Mouse (Mus musculus): ENCODE measurements around the gene Elf3.
"Not testable (repeated sequence)": the region's sequence is repeated elsewhere in the genome, so short reads cannot be mapped to it uniquely, and the experiment has no call there.

The Elf3 gene

GRCm38 (mm10) chr1:135237131-135237851, 21.1 kb downstream of the Elf3 start:
- DNase-seq = no peak

DNA sequence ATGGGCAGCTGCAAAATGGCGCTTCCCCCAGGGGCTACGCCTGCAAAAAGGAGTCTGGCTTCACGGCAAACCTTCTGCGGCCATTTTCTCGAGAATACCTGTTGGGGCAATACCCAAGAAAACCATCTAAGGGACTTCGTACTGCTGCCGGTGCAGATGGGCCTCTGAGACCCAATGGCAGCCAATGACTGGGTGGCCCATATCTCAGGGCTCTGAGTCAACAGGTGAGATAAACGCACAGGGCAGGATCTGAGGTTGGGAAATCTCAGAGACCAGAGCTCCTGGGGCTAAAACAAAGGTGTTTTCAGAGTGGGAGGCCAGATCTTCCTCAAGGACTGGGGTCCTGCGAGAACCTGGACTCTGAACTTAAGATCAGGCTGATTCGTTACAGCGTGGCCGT, 23.6 kb downstream of the Elf3 start:
- DNase-seq = no peak

- peak; percentile 46 for DNase-seq
These were observed 24.4 kb downstream of the Elf3 start for GRCm38 (mm10) chr1:135233961-135234360.

- DNase-seq = not testable (repeated sequence)
These were observed 26.5 kb downstream of the Elf3 start for GRCm38 (mm10) chr1:135231878-135232277.

DNA sequence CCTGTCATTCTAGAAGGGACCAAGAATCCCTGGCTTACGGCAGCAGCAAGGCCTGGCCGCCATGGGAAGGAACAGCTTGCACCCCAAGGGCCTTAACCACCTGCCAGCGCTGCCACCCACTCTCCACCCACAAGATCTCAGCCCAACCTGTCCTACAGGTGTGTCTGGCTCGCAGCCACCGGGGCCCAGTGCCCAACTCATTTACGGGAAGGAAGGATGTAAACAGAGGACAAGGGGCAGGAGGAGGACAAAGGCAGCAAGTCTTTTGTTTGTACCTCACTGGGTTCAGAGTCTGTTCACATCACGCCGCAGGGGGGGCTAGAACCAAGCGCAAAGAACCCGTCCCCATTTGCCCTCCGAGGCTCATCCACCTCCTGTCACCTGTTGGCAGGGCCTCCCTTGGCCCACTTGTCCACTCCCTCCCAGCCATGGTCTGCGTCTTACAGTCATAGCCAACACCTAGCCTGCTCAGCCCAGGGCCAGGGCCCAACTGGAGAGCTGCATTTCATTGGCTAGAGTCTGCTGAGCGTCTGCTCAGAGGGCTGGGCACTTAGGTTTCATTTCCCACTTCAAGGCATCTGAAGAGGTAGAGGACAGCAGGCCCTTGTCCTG, 30.9 kb downstream of the Elf3 start:
- peak; percentile 89 for DNase-seq

DNA sequence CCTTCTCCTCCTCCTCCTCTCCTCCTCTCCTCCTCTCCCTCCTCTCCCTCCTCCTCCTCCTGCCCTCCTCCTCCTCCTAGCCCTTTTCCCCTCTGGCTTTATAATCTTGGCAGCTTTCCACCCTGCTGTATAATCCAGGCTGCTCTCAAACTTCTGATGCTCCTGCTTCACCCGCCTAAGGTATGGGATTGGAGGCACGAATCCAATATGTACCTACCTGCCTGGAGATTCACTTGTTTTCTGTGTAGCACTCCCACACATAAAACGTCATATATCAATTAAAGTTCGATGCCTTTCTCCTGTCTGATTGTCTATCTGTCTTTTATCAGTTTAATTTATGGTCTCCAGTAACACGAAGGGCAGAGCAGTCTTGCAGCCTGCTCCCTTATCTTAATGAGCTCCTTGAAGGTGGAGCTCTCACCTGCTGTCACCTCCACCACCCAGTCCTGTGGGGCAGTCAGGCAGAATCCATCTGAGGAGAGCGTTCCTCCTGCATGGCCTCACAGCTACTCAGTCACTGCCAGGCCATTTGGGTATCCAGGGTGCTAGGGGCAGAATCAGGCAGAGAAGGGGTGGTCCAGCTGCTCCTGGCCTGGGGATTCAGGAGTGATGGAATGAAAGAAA, 33.3 kb downstream of the Elf3 start:
- no peak for DNase-seq

DNA sequence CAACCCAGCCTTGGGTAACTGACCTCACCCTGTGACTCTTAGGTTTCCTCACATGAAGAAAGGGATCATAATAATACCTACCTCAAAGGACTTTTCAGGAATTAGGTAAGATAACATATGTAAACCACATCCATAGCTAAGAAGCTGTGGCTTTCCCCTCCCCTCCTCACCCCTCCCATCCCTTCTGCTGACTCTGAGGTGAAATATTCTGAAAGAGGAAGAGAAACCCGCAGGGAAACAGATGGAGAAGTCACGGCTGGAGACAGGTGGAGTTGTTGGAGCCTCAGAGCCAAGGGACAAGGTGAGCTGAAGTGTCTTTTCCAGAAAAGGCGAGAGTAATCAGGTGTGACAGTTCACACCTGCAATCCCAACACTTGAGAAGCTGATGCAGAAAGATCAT, 34.2 kb downstream of the Elf3 start:
- DNase-seq = no peak

- DNase-seq = peak; percentile 32
These were observed 40.6 kb downstream of the Elf3 start for GRCm38 (mm10) chr1:135217607-135218233.

GRCm38 (mm10) chr1:135213772-135214640, 44.4 kb downstream of the Elf3 start:
- DNase-seq = no peak

- no peak for DNase-seq
These were observed 47.9 kb downstream of the Elf3 start for GRCm38 (mm10) chr1:135210421-135210820.

GRCm38 (mm10) chr1:135208716-135209115, 49.7 kb downstream of the Elf3 start:
- DNase-seq = no peak

DNA sequence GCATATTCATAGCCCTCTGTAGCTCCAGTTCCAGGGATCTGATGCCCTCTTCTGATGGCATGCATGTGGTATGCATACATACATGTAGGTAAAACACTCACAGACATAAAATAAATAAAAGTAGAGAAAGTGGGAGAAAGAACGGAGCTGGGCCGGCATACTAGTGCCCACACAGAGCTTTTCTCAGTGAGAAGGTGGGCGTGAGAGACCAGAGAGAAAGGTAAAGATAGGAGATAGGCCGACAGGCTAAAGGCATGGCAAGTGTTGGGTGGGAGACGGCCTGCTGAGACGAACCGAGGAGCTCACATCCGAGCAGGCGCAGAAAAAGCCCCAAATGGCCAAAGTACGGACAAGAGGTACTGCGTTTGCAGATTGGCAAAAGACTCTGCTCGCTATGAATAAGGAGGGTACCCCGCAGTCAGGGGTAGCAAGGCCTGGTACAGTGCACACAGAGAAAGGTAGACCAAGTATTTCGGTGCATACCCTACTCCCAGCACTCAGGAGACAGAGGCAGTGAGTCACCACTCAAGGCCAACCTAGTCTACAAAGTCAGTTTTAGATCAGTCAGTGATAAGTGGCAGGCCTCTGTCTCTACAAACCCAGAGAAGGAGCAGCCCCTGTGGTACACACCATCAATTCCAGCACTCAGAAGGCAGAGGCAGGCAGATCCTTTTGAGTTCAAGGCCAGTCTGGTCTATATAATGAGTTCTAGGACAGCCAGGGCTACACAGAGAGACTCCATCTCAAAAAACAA, 51.6 kb downstream of the Elf3 start:
- DNase-seq = no peak

DNA sequence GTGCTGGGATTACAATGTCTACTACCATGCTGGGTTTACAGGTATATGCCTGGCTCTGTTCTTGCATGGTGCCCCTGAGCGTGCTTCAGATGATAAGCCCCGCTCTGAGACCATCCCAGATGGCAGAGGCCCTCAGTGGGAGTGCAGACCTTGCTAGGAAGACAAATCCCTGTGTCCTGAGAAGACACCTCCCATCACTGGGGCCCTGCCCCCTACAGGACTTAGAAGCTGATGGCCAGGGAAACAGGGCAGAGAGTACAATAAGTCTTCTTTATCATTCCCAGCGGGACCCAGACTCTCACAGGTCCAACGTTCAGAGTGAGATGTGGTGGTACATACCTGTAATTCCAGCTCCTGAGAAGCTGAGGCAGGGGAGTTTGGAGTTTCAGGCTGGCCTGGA, 53.1 kb downstream of the Elf3 start:
- no peak for DNase-seq

DNA sequence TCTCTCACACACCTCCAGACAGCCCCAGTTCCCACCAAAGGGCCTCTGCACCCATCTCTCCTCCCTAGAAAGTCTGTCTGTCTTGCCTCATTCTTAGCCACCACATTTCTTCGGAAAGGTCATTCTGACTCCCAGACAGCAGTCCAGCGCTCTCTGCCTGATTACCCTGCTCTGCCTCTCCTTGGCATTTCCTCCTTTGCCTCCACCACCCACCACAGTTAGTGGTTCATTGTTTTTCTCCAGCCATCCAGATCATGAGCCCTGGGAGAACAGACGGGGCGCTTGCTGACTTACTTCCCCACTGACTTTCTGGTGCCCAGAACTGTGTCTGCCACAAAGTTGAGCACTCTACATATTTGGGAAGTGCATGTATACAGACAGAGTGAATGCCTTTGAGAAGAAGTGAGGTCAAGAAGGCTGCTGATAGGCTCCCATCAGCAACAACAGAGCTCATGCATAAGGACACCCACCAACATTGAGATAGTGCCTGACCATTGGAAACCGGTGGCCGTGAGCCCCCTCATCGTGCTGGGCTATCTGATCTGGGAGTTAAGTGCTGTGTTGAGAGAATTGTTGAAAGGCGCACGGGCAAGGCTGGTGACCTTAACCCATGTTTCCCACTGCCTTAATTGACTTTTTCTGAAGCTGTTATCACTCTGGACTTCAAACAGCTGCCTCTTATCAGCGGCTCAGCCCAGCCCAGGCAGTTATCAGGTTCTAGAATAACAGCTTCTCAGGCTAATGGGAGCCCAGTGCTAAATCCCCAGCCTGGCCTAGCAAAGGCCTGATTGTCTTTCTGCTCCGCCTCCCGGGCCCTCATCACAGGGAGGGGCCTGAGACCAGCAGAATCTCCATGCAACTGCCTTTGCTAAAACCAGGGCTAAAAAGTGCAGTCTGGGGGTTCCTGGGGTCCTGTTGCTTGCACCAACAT, 53.9 kb downstream of the Elf3 start:
- DNase-seq = no peak

Measured in lung, postnatal 36 days (tissue).